Mouse (Mus musculus): ENCODE results near the gene Laptm4a.

Laptm4a gene

DNA sequence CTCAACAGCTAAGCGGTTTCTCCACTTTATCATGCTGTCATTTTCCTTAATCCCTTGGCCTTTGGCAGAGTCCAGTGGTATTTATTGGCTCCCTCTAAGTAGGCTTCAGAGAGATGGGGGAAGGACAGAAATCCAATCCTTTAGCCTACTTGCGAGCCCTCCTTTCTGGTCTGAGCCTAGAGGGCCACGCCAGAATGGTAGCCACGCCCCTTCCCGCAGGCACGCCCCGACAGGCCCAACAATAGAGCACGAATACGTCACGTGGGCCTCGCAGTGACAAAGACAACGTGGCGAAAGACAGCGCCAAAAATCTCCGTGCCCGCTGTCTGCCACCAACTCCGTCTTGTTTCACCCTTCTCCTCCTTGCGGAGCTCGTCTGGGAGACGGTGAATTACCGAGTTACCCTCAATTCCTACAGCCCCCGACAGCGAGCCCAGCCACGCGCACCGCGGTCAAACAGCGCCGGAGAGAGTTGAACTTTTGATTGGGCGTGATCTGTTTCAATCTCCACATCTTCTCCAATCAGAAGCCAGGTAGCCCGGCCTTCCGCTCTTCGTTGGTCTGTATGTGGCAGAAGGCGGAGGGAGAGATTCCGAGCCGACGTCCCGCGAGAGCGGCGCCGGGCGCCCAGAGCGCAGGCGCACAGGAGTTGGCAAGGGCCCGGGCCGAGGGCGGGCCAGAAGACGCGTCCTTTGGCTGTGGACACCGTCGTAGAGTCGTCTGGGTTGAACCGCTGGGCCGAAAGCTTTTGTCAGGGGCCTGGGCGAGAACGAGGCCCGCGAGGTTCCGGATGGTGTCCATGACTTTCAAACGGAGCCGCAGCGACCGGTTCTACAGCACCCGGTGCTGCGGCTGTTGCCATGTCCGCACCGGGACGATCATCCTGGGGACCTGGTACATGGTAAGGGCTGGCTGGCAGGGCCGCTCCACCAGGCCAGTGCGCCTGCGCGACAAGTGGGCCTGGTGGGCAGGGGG lies at the start of gene Laptm4a:
Gene Laptm4a, plus strand, starts transcription at position 271 of the 975 bp plus-strand sequence.
- peak; percentile 97 for DNase-seq (ENCODE audit: extremely low read depth, low read depth)

DNA sequence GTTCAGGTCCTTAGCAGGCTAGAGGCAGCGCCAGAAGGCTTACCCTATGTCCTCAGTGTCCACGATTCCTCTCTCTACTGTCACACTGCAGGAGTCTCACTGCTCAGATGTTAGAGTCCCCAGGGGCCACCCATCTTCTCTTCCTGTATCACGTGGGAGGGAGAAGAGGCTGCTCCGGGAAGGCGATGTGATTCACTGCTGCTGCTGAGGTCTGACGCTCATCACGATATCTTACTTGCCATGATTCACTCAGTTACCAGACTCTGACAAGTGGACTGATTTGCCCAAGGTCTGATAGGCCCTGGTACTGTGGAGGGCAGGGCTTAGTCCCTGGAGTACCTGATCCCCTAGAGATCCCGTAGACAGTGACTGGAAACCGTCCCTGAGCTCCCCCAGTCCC lies 45.9 kb upstream of the Laptm4a start:
- DNase-seq (ENCODE audit: extremely low read depth, low read depth) = no peak

DNA sequence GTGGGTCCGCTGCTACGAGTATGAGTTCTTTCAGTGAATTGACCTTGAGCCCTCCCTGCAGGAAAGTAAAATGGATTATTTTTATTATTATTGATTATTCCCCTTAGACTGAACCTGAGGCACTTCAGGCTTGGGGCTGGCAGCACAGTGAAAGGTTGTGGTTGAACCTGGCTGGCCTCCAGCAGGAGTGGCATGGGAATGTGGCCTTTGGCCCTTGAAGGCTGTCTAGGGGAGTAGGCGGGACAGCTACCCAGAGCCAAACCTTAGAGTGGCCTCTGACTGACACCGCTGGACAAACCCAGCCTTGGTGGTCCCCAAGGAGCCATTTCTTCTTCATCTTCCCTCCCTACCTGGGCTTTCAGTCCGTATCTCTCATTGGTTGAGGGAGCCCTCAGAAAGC lies 44.6 kb upstream of the Laptm4a start:
- no peak for DNase-seq (ENCODE audit: extremely low read depth, low read depth)

DNA sequence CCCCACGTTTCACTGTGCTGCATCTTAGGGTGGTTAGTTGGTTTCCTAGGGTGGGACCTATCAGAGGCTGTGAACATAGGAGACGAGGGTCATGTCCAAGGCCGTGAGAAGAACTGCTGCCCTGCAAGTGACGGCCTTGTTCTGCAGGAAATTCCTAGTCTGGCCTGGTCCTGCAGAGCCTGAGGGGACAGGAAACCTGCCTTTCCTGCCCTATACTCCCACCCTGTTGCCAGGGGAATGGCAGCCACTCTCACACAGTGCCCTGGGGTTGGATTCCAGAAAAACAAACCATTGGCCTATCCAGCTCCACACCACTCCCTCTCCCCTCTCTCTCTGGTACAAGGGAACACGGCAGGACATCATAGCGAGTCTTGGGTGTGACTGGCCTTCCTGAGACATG lies 44.1 kb upstream of the Laptm4a start:
- DNase-seq (ENCODE audit: extremely low read depth, low read depth) = no peak

DNA sequence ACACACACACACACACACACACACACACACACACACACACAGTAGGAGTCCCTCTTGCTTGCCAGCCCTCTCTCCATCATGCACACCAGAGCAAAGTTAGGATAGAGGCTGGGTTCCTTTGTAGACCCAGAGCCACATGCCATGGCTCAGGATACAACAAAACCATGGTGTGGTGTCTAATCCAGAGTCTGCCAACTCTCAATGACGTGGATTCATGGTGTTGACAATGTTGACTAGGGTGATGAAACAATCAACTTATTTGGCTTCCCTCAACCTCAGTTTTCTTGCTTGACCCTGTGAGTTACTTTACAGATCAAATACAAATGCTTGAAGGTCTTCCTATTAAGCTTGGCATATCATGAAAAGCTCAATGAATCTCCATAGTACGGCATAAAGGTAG lies 42.7 kb upstream of the Laptm4a start:
- DNase-seq (ENCODE audit: extremely low read depth, low read depth) = no peak

- DNase-seq (ENCODE audit: extremely low read depth, low read depth) = no peak
Observed at GRCm38 (mm10) chr12:8879389-8879788, 42.1 kb upstream of the Laptm4a start.

DNA sequence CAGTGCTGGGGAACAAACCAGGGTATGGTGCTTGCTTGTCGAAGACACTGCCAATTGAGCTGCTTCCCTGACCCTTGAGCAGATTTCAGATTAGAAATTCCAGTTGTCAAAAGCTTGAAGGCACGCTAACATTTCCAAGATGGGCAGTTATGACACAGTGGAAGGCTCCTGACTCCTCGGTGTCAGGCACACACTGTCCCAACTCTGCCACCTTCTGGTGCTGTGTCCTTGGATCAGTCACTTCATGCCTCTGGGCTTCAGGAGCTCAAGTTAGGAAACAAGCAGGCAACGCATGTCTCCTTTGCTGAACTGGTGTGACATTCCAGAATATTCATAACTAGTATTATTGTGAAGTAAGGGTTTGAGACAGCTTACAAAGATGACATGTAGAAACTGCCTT lies 39.7 kb upstream of the Laptm4a start:
- no peak for DNase-seq (ENCODE audit: extremely low read depth, low read depth)

- DNase-seq (ENCODE audit: extremely low read depth, low read depth) = no peak
Observed at GRCm38 (mm10) chr12:8882376-8882775, 39.1 kb upstream of the Laptm4a start.

DNA sequence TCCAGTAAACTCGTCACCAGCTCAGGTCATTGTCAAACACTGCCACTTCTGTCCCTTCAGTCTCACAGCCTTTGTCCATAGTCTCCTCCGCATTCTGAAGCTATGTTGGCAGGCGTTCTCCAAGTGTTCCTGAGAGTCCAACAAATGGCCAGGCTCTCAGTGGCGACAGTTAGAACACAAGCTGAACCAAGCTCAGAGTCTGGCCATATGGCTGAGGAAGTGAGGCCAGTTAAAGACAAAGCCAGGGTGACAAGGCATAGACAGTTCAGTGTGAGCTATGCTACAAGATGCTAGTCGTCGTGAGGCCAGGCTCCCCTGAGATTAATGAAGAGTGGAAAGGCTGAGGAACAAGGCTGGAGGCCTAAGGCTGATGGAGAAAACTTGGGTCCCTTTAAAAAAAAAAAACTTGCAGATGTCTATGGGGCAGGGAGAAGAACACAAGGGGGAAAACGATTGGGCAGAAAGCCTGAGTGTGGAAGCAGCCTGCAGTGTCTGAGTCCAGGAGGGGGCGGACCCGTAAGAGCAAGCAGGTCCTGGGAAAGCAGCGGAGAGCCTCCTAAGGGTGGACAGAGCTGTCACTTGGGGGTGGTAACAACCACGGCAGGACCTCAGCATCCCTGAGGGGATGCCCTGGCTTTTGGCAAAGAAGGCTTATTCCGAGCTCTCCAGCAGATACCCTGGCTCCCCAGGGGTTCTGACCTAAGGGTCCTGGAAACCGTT lies 36.9 kb upstream of the Laptm4a start:
- no peak for DNase-seq (ENCODE audit: extremely low read depth, low read depth)

GRCm38 (mm10) chr12:8885146-8885543 lies 36.3 kb upstream of the Laptm4a start:
- no peak for DNase-seq (ENCODE audit: extremely low read depth, low read depth)

- DNase-seq (ENCODE audit: extremely low read depth, low read depth) = no peak
Observed at GRCm38 (mm10) chr12:8885950-8886349, 35.5 kb upstream of the Laptm4a start.

DNA sequence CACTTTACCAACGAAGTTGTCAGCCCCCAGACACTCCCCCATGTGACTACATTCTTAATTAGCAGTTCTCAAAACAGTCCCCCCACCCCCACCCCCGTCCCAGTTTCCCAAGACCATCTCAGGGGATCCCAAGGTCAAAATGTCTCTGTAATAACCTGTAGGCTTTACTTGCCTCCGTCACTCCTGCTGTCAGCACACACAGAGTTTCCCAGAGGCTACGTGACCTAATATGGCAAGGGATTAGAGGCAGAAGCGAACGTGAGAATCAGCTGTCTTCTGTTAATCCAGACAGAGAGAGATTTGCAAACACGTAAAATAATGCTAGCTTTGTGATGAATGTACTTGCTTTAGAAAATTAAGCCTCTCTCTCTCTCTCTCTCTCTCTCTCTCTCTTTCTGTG lies 33.0 kb upstream of the Laptm4a start:
- DNase-seq (ENCODE audit: extremely low read depth, low read depth) = no peak

DNA sequence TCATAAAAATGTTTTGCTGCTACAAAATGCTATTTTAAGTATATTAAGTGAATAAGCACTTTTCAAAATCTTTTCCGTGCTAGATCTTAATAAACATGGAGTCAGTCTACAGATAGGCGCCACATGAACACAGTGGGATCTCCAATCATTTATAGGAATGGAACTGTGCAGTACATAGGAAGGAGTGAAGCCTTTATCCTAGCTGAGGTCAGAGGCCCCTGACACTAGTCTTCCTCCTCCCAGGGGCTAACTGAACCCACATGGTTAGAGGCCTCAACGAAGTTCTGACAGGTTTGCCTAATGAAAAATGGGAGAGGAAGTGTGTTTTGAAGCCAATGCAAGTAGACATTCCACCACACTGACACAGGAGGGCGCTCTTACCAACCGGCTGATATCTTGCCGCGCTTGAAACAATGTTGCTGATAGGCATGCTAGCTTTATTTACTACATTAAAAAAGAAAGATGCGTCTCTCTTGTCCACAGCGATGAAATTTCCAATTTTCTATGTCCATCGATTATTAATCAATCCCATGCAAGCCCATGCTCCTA lies 32.3 kb upstream of the Laptm4a start:
- peak; percentile 54 for DNase-seq (ENCODE audit: extremely low read depth, low read depth)

DNA sequence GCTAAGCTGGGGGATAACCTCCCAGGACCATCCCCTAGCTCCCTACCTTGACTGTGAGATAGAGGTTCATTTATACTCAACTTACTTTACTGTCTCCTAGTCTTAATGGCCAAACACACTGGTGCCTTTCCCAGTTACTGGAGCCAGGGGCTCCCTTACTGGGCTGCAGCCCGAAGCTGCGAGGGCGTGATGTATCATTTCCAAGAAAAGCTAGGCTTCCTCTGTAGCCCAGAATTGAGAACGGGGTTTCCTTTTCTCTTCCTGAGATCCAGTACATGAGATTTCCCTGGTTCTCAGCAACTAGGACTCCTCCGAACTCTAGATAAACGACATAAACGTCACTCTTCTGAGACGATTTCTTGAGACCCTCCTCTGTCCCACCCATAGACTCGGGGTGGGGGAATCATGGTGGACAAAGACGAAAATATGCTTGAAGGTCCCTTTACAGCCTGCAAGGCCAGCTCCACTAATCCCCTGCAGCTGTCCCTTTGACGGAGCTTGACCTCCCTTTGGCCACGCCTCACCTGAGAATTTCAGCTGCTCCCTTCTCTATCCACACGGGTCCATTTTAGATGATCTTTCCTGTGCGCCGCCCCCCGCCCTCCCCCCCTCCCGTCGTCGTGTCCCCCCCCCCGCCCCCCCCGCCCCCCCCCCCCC lies 28.5 kb upstream of the Laptm4a start:
- DNase-seq (ENCODE audit: extremely low read depth, low read depth) = no peak

DNA sequence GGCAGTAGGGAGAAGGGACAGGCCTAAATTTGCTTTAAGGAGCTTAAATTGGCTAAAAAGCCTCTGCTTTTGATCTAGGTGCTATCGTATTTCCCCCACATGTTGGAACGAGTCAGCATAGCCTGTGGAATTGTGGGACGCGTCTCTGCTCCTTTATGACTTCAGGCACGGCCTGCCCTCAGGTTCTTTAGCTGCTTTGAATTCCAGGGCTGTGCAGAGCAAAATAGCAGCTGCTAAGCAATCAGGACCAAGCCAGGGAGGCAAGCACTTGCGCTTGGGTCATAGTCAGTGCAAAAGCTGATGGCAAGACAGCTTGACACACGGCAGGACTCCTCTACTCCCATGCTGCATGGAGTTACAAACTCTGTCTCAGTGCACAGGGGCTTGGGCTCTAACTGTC lies 24.3 kb upstream of the Laptm4a start:
- no peak for DNase-seq (ENCODE audit: extremely low read depth, low read depth)

DNA sequence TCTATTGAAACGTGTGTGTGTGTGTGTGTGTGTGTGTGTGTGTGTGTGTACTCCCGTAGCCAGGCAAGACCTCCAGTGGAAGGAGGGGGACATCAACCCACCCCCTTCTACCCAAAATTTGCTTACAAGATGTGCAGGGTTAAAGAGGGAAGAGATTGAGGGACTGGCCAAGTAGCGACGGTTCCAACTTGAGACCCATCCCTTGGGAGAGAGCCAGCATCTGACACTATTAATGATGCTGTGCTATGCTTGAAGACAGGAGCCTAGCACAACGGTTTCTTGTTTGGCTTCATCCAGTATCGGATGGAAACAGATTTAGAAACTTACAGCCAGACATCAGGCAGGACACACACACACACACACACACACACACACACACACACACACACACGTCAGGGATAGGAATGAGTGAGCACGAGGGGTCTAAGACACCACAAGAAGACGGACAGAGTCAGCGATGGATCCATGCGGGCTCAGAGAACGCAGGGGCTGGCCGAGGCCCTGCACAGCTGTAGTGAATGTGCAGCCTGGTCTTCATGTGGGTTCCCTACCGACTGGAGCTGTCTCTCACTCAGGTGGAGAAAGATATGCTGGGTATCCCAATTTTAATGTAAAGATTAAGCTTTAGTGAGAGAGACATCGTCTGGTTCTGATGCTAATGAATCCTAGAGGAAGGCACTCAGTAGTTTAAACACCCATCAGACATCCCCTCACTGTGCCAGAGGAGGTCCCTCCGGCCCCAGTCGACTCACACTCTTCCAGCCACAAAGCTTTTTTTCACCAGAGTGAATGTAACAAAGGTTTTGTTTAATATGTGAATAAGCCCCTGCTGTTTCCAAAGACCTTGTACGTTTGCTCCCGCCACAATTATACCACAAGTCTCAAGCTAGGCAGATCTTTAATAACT lies 22.3 kb upstream of the Laptm4a start:
- DNase-seq (ENCODE audit: extremely low read depth, low read depth) = no peak

GRCm38 (mm10) chr12:8900107-8900698 lies 21.3 kb upstream of the Laptm4a start:
- DNase-seq (ENCODE audit: extremely low read depth, low read depth) = no peak

DNA sequence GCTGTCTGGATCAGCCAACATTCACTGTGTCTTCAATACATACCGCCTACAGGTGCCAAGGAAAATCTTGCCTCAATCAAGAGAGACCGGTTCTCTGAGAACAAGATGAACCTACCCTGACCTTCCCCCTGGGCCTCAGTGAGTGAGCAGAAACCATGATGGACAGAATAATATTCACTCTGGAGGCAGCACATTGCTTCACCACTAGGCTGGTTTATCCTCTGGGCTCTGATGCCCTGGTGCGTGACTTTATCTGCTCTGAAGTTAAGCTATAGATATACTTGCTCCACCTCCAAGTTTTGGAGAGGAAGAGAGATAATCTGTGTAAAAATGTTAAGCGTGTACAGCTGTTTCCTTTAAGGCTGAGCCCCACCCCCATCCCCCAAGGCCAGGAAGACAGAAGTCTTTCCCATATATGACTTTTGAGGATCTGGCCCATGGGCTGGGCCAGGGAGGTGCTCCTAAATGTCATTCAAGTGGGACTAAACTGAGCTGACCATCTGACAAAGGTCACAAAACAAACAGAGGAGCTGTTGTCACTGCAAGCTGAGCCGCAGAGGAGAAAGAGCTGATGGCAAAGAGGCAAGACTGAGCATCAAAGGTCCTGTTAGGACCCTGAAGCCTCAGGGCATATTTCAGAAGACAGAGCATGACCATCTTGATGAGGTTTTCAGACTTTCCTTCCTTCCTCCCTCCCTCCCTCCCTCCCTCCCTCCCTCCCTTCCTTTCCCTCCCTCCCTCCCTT lies 20.4 kb upstream of the Laptm4a start:
- DNase-seq (ENCODE audit: extremely low read depth, low read depth) = peak; percentile 26

GRCm38 (mm10) chr12:8901934-8902333 lies 19.5 kb upstream of the Laptm4a start:
- DNase-seq (ENCODE audit: extremely low read depth, low read depth) = no peak

DNA sequence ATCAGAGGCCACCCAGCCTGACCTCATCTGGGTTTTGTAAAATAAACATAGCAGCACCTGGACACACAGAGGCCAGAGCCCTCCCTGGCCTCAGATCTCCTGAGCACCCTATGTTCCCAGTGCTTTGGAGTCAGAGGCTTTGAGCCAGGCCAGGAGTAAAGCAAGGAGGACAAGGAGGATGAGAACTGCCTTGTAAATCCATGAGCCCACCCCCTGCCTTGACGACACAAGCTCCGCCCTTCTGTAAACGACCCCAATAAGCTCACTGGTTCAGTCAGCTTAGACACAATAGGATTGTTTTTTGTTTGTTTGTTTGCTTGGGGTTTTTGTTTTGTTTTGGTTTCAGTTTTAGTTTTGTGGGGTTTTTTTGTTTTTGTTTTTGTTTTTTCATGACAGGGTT lies 19.0 kb upstream of the Laptm4a start:
- DNase-seq (ENCODE audit: extremely low read depth, low read depth) = no peak

Measured in MEL-GATA-1-ER (cell line).